Mouse (Mus musculus) megakaryocyte, embryonic 14.5 days (primary cell): ENCODE measurements around the gene Cxadr.

ENCODE experiments used
- FLI1 ChIP-seq: IDR thresholded peaks from 2 replicates; pipeline ENCODE4 v1.6.1; 2012; ENCODE audit warnings: low read length, inconsistent platforms, mixed read lengths
- GATA1 ChIP-seq: IDR thresholded peaks from 3 replicates; pipeline ENCODE4 v1.6.1; 2012; ENCODE audit warnings: mixed read lengths, low read length, inconsistent platforms, borderline replicate concordance

- TF ChIP-seq GATA1 (no peak), FLI1 (no peak)
Observed at GRCm38 (mm10) chr16:78301183-78301830, at the start of gene Cxadr.
